Mouse (Mus musculus): ENCODE measurements around the gene Ndel1. TPM values are rescaled to one million over a fixed set of nuclear protein-coding genes. Genes with fewer than 3 reads are reported as not detected.
A peak's percentile ranks its signal among the peaks of the same experiment; 100 is the strongest.

Ndel1 gene
- total RNA-seq, 2 experiments from 2014 or later, result 108 to 115 TPM

DNA sequence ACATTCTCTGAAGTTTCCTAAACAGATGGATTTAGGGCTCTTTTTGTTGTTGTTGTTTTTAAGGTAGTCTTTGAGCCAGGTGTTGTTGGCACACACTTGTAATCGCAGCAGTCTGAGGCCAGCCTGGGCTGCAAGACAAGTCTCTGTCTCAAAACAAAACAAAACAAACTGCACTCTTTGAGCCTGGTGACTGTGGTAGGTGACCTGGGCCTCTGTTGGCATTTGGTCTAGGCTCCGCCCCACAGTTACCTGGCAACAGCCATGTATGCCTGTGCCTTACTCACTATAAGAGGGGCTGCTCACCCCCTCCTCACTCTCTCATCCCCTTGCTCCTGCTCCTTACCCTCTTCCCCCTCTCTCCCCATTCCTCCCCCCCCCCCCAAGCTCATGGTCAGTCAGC lies 9.4 kb downstream of the Ndel1 start:
- no peak overlapping the region for H3K4me3 ChIP-seq
- H3K27ac ChIP-seq, result no peak overlapping the region
- intact Hi-C loops (cut with DNase I), result no loop called here
- no peak for TF ChIP-seq CTCF (IDR thresholded peaks at IDR 0.05)
- DNase-seq (ENCODE audit: extremely low spot score in 1 of 2, low spot score in 2 of 2), result no peak

DNA sequence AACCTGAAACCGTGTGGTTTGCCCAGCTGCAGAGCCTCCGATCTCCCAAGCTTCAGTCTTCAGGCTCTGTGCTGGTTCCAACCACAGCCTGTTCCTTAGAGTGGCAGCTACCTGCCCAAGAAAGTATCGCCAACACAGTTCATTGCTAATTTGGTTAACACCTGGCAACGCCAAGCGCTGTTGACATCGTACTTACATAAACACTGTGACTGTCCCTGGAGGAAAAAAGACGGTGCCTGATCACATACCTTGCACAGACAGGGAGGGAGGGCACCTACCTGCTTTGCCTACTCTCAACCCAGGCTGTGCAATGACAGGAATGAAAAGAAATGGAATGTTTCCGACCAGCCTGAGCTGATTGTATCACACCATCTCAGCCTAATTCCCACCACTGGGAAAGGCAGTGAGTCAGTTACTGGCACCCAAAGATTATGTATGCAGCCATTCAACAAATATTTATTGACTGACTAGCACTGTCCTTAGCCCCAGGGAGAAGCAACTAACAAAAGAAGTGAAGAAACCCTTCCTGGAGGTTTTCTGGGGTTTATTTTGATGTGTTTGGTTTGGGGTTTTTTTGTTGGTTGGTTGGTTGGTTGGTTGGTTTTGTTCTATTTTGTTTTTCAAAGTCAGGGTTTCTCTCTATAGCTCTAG lies 11.6 kb downstream of the Ndel1 start:
- Histone ChIP-seq H3K27ac (no peak overlapping the region), H3K4me3 (no peak overlapping the region)
- DNase-seq (ENCODE audit: extremely low spot score in 1 of 2, low spot score in 2 of 2), result no peak
- no peak for TF ChIP-seq CTCF (IDR thresholded peaks at IDR 0.05)
- intact Hi-C loops (cut with DNase I), result no loop called here

GRCm38 (mm10) chr11:68857329-68857728 lies 14.3 kb downstream of the Ndel1 start:
- Histone ChIP-seq H3K27ac (no peak overlapping the region), H3K4me3 (no peak overlapping the region)
- no peak for TF ChIP-seq CTCF (IDR thresholded peaks at IDR 0.05)
- intact Hi-C loops (cut with DNase I), result no loop called here
- DNase-seq (ENCODE audit: extremely low spot score in 1 of 2, low spot score in 2 of 2), result no peak

- intact Hi-C loops (cut with DNase I), result loop anchor here (5.0 kb wide), 1 partner anchor 162 kb away; the partner anchor contains the start of gene Myh10
- Histone ChIP-seq H3K4me3 (no peak overlapping the region), H3K27ac (no peak overlapping the region)
- no peak for DNase-seq (ENCODE audit: extremely low spot score in 1 of 2, low spot score in 2 of 2)
- no peak for TF ChIP-seq CTCF (IDR thresholded peaks at IDR 0.05)
Measured at GRCm38 (mm10) chr11:68854621-68855020, 17.0 kb downstream of the Ndel1 start.

DNA sequence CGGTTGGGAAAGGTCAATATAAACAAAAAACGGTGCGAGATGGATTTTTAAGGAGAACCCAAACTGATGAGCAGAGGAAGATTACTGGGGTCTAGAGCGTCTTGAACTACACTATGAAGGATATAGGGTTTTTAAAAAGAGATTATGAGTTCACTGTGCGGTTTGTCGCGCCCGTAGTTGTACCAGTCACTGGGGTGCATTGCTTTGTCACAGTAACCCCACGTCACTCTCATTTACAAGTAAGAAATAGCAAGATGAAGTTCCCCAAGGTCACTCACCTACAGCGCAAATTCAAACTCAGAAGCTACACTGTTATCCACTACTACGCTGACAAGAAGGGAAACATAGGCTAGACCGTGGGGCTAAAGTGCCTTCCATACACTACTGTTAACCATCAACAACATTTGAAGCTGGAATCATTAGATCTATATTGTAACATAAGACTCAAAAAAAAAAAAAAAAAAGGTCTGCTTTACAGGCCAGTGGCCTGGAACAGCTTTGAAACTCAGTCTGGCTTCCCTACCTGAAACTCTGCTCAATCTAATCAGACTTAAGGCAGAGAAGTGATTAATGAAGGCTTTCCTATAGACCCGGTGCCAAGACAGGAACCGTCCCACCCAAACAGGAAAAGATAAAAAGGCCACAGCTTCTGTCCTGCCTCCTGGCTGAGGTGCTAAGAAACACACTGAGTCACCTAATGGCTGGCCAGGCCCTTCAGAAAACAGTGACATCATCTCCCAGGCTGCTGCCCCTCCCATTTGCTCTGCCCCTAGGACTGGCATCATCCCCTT lies 17.9 kb downstream of the Ndel1 start:
- no peak for DNase-seq (ENCODE audit: extremely low spot score in 1 of 2, low spot score in 2 of 2)
- Histone ChIP-seq H3K27ac (peak overlapping the region; percentile 87), H3K4me3 (peak overlapping the region; percentile 81)
- intact Hi-C loops (cut with DNase I), result loop anchor here (5.0 kb wide), 1 partner anchor 162 kb away; the partner anchor contains the start of gene Myh10
- no peak for TF ChIP-seq CTCF (IDR thresholded peaks at IDR 0.05)

- intact Hi-C loops (cut with DNase I), result loop anchor here (5.0 kb wide), 1 partner anchor 161 kb away; the partner anchor contains the start of gene Myh10
- peak; percentile 100 for DNase-seq (ENCODE audit: extremely low spot score in 1 of 2, low spot score in 2 of 2)
- Histone ChIP-seq H3K27ac (peak overlapping the region; percentile 90), H3K4me3 (peak overlapping the region; percentile 81)
- no peak for TF ChIP-seq CTCF (IDR thresholded peaks at IDR 0.05)
Measured at GRCm38 (mm10) chr11:68852932-68853409, 18.7 kb downstream of the Ndel1 start.

DNA sequence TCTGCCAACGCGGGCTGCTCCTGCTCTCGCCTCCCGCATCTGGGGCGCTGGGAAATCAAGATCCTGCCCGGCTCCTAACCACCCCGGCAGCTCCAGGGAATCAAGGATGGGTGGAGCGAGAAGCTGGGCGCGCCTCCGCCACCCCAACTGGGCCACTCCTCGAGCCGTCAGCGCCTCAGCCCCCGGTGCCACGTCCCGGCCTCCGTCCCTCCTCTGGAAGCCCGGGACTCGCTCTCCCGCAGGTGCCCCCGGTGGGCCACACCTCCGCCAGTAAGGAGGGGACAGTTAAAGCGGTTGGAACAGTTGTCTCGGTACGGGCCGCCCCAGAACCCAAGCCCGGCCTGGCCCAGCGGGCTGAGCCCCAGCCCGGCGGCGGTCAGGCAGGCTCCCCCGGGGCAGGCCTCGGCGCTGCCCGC lies 19.2 kb downstream of the Ndel1 start:
- intact Hi-C loops (cut with DNase I), result loop anchor here (5.0 kb wide), 1 partner anchor 160 kb away; the partner anchor contains the start of gene Myh10
- Histone ChIP-seq H3K27ac (peak overlapping the region; percentile 90), H3K4me3 (peak overlapping the region; percentile 81)
- TF ChIP-seq CTCF (IDR thresholded peaks at IDR 0.05), result no peak
- peak; percentile 64 to 68 for DNase-seq (ENCODE audit: extremely low spot score in 1 of 2, low spot score in 2 of 2)

- H3K4me3 ChIP-seq, result peak overlapping the region; percentile 81
- intact Hi-C loops (cut with DNase I), result loop anchor here (5.0 kb wide), 1 partner anchor 160 kb away; the partner anchor contains the start of gene Myh10
- DNase-seq (ENCODE audit: extremely low spot score in 1 of 2, low spot score in 2 of 2), result no peak
- TF ChIP-seq CTCF (IDR thresholded peaks at IDR 0.05), result no peak
- H3K27ac ChIP-seq, result peak overlapping the region; percentile 90
Measured at GRCm38 (mm10) chr11:68851644-68852485, 19.8 kb downstream of the Ndel1 start.

DNA sequence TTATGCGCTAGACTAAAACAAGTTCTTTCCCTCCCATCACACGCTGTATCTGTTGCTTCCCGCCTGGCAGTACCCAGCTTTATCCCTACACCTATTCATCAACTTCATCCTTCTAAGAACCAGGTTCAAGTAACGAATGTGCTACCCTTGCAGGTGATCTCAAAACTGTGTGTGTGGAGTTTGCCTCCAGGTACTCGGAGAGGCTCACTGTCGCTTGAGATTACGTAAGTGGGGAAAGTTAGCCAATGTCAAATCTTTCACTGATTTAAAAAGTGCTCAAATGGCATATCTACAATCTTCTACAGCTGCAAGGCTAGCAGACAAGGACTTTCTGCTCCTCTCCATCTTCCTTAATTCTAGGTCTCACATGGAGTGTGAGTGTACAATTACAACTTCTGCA lies 20.8 kb downstream of the Ndel1 start:
- no peak overlapping the region for H3K27ac ChIP-seq
- peak overlapping the region; percentile 81 for H3K4me3 ChIP-seq
- intact Hi-C loops (cut with DNase I), result loop anchor here (5.0 kb wide), 1 partner anchor 159 kb away; the partner anchor contains the start of gene Myh10
- no peak for DNase-seq (ENCODE audit: extremely low spot score in 1 of 2, low spot score in 2 of 2)
- TF ChIP-seq CTCF (IDR thresholded peaks at IDR 0.05), result no peak

DNA sequence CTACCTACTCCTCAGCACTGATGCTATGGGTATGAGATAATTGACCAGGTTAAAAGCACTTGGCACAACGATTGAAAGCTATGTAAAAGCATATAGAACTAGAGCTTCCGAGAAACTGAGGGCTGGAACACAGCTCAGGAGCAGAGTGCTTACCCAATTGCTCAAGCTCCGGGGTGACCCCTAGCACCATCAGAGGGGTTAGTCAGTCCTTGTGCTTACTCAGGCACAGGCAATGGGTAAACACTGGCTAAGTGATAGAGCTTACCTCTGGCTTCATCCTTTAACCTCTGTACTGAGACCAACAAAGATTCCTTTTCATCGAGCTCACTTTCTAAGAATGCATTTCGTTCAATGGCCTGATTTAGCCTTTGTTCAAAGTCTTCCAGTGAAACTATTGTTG lies 32.1 kb downstream of the Ndel1 start:
- TF ChIP-seq CTCF (IDR thresholded peaks at IDR 0.05), result no peak
- H3K4me3 ChIP-seq, result no peak overlapping the region
- no peak for DNase-seq (ENCODE audit: extremely low spot score in 1 of 2, low spot score in 2 of 2)
- intact Hi-C loops (cut with DNase I), result no loop called here
- H3K27ac ChIP-seq, result no peak overlapping the region

- H3K27ac ChIP-seq, result no peak overlapping the region
- intact Hi-C loops (cut with DNase I), result no loop called here
- no peak for TF ChIP-seq CTCF (IDR thresholded peaks at IDR 0.05)
- no peak for DNase-seq (ENCODE audit: extremely low spot score in 1 of 2, low spot score in 2 of 2)
- no peak overlapping the region for H3K4me3 ChIP-seq
Measured at GRCm38 (mm10) chr11:68835034-68835433, 36.6 kb downstream of the Ndel1 start.

Data from left cerebral cortex, adult 2 months (tissue).